8 mouse cellular contexts compared by ENCODE assay signal in the genomic region with DNA sequence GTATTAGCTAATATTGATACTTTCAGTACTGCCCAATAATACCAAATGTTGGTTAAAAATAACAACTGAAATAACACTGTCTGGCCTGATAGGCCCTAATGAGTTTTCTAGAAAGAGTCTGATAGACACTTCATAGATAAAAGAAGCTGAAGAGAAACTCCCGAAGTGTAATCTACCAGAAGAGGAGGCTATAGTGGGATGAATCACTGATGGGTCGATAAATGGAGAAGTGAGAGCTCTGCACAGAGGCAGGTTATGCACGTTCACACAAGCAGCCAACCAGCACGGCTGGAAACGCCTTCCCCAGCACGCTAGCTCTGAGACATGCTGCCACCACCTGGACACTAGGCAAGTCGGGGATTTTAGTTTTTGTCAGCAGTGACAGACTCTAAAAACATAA. TPM values are rescaled to one million over a fixed set of nuclear protein-coding genes. Genes with fewer than 3 reads are reported as not detected.
A peak's percentile ranks its signal among the peaks of the same experiment; 100 is the strongest.
DNase-seq lines count a peak whose midpoint lies in the region; ATAC-seq and TF ChIP-seq lines count a peak whose summit lies in the region.

No protein-coding gene starts in this region.

- intact Hi-C loops in heart, postnatal 25 days (cut with DNase I): loop anchor here (5.0 to 10.0 kb wide), 6 partner anchors 207 to 1097 kb away; a partner anchor contains a TSS

- WGBS in lung, postnatal 0 days: under 1% methylated on average over 7 of the region's 7 CpGs

- no peaks in the 10 kb centered on the region for H3K27me3 ChIP-seq in lung, postnatal 0 days (replicated peaks; ENCODE audit: insufficient read depth, low read length)

- peaks cover 22% of the 10 kb centered on the region for H3K4me1 ChIP-seq in embryonic fibroblast, embryonic 13.5 days (ENCODE audit: control insufficient read depth, insufficient read depth, low read length)
- H3K4me1 ChIP-seq in lung, postnatal 0 days (ENCODE audit: insufficient read depth, low read depth, low read length): peaks cover 17% of the 10 kb centered on the region; the same call in 1 of the 2 replicates

- peak; percentile 84 for DNase-seq in CD4-positive, CD25-positive, alpha-beta regulatory T cell, adult 2 months (ENCODE audit: low read depth, low spot score)
- DNase-seq in adrenal gland, postnatal 36 days: peak; percentile 82 to 84
- peak; percentile 41 for DNase-seq in heart, postnatal 25 days (ENCODE audit: low spot score)
- peak; percentile 68 to 78 for DNase-seq in layer of hippocampus, adult 18-20 months (ENCODE audit: low spot score in 2 of 2)
- DNase-seq in lung, postnatal 0 days (ENCODE audit: low spot score): peak; percentile 88
- DNase-seq in ovary, postnatal 36 days (ENCODE audit: low spot score): peak; percentile 51
- peak; percentile 77 for DNase-seq in thymus, postnatal 14 days

- TF ChIP-seq CTCF in embryonic fibroblast, embryonic 13.5 days (IDR thresholded peaks at IDR 0.05; ENCODE audit: borderline replicate concordance, insufficient read depth, low read length): peak; percentile 94
- peak; percentile 79 for TF ChIP-seq CTCF in lung, postnatal 0 days (IDR thresholded peaks at IDR 0.05)

- peak; percentile 23; the same call in 1 of the 2 replicates for ATAC-seq in lung, postnatal 0 days

- no peak for TF ChIP-seq EP300 in lung, postnatal 0 days (IDR thresholded peaks at IDR 0.05)

- no peak overlapping the region for H3K4me3 ChIP-seq in embryonic fibroblast, embryonic 13.5 days (ENCODE audit: insufficient read depth, low read length)
- no peak overlapping the region for H3K4me3 ChIP-seq in lung, postnatal 0 days (ENCODE audit: low read depth, low read length)

- no peak for TF ChIP-seq POLR2A in embryonic fibroblast, embryonic 13.5 days (IDR thresholded peaks at IDR 0.05; ENCODE audit: low read depth, low read length)

- no peaks in the 10 kb centered on the region for H3K9me3 ChIP-seq in lung, postnatal 0 days (ENCODE audit: low read length)

- H3K4me2 ChIP-seq in lung, postnatal 0 days (replicated peaks; ENCODE audit: low read depth, low read length): no peak overlapping the region

- H3K9ac ChIP-seq in lung, postnatal 0 days (replicated peaks; ENCODE audit: low read depth): no peak overlapping the region

- H3K36me3 ChIP-seq in lung, postnatal 0 days (ENCODE audit: insufficient read depth, low read length): no peaks in the 10 kb centered on the region

- no peak overlapping the region for H3K27ac ChIP-seq in embryonic fibroblast, embryonic 13.5 days (ENCODE audit: insufficient read depth, low read length)
- no peak overlapping the region for H3K27ac ChIP-seq in lung, postnatal 0 days (ENCODE audit: low read length)

RNA-seq across cellular contexts. Expression of a gene that starts 2.9 kb away (rescaled TPM):
- total RNA-seq in adrenal gland, postnatal 36 days (2021): 10 to 100 TPM; 42.4 to 49.5 TPM
- 109 and 139 TPM in 2 replicates for polyA plus RNA-seq in embryonic fibroblast, embryonic 13.5 days (2011; ENCODE audit: insufficient read length, low read depth, missing spikeins)
- total RNA-seq in heart, postnatal 25 days (2021): 10 to 100 TPM; 22.9 to 24.8 TPM
- 10 to 100 TPM; 58.2 to 59.3 TPM for total RNA-seq in layer of hippocampus, adult 18-20 months (2021)
- 65.7 and 68.2 TPM in 2 replicates for polyA plus RNA-seq in lung, postnatal 0 days (2015; fragmentation: Nextera tagmentation; extraction: Ambion mirVana)
